Comparison of ENCODE assay signal across 17 mouse cellular contexts in genomic region chr3:41561787-41562186, GRCm38 (mm10).
"Had no signal": no experiment of that assay in that cellular context is flagged by ENCODE, and none has a peak within 500 bp of the region (broad histone marks: within the 10 kb centered on the region; RNA-seq: fewer than 3 reads in every experiment).

No protein-coding gene starts in this region.

- ATAC-seq: midbrain, embryonic 16.5 days had no signal

- DNase-seq: kidney, adult 8-10 months; kidney, postnatal 10 days; kidney, postnatal 36 days; layer of hippocampus, postnatal 36 days; liver, embryonic 13.5 days; lung, adult 2 months; lung, postnatal 14 days; lung, postnatal 4 days; retina, postnatal 1 day; right cerebral cortex, postnatal 25 days; thymus, postnatal 25 days had no signal

- H3K9me3 ChIP-seq: kidney, embryonic 15.5 days; liver, embryonic 13.5 days; midbrain, embryonic 12.5 days; neural tube, embryonic 13.5 days; stomach, embryonic 15.5 days had no signal

- H3K27me3 ChIP-seq: kidney, embryonic 15.5 days; liver, embryonic 13.5 days; midbrain, embryonic 12.5 days; neural tube, embryonic 13.5 days; stomach, embryonic 15.5 days had no signal

- H3K36me3 ChIP-seq: kidney, embryonic 15.5 days; liver, embryonic 13.5 days; midbrain, embryonic 12.5 days; neural tube, embryonic 13.5 days; stomach, embryonic 15.5 days had no signal

- H3K4me3 ChIP-seq: kidney, embryonic 15.5 days; liver, embryonic 13.5 days; midbrain, embryonic 12.5 days; myocyte; neural tube, embryonic 13.5 days; stomach, embryonic 15.5 days had no signal
